Mouse (Mus musculus) CH12.LX (cell line): ENCODE data around the gene Hnrnpul1.
"Not testable (repeated sequence)": the region's sequence is repeated elsewhere in the genome, so short reads cannot be mapped to it uniquely, and the experiment has no call there.

Source experiments
- CTCF ChIP-seq, 2 experiments: IDR thresholded peaks in 1 of 2; conservative IDR thresholded peaks in 1 of 2; 2 replicates each; pipeline ENCODE4 v1.5.1; 2011 to 2012; ENCODE audit warnings: low read depth in 2 of 2, low read length in 2 of 2, improper control_type of control experiment in 1 of 2, inconsistent platforms in 1 of 2, mild to moderate bottlenecking in 1 of 2, moderate library complexity in 1 of 2
- MEF2A ChIP-seq: IDR thresholded peaks from 2 replicates; pipeline ENCODE4 v1.6.1; 2014; ENCODE audit warnings: low read depth, mild to moderate bottlenecking, inconsistent platforms, low read length, improper control_type of control experiment, borderline replicate concordance
- POLR2A ChIP-seq: IDR thresholded peaks from 2 replicates; pipeline ENCODE4 v1.6.1; 2011; ENCODE audit warnings: low read depth, mild to moderate bottlenecking, improper control_type of control experiment, low read length
- SMC3 ChIP-seq: IDR thresholded peaks from 2 replicates; pipeline ENCODE4 v1.6.1; 2011; ENCODE audit warnings: low read depth, low read length, improper control_type of control experiment

DNA sequence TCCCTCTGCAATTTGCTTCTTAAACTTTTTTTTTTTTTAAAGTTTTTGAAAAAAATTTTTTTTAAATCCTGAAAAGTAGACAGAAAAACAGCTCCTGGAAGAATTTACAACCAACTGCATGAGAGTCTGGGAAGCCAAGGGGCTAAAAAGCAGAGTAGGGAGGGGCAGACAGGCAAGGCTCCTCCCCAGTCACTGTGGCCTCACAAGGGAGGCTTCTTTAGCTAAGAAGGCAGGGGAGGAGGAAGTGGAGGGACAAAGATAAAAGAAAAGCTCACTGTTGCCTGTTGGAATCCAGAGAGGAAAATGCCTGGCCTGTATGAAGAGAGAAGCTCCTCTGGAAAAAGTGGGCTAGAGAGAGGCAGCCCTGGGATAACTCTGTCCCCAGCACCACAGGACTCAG, 32.8 kb downstream of the Hnrnpul1 start:
- TF ChIP-seq MEF2A; CTCF (conservative IDR thresholded peaks at IDR 0.05 in 1 of 2, IDR thresholded peaks at IDR 0.05 in 1 of 2; ENCODE audit: low read depth in 2 of 2, low read length in 2 of 2); POLR2A; SMC3: not testable (repeated sequence)
